Mouse (Mus musculus) C2C12 (cell line): ENCODE results near the gene Prm1.

Experiments used
- CTCF ChIP-seq: IDR thresholded peaks from one replicate; pipeline ENCODE4 v1.5.1; 2011; ENCODE audit not compliant: control insufficient read depth, insufficient read depth, insufficient read length
- MAX ChIP-seq: IDR thresholded peaks from one replicate; pipeline ENCODE4 v1.6.1; 2011; ENCODE audit warnings: mild to moderate bottlenecking, control low read depth
- USF1 ChIP-seq: IDR thresholded peaks from one replicate; pipeline ENCODE4 v1.6.1; 2011; ENCODE audit warnings: low read depth, mild to moderate bottlenecking, control low read depth, moderate library complexity

- TF ChIP-seq CTCF = no peak
- no peak for TF ChIP-seq MAX
- no peak for TF ChIP-seq USF1
Observed at GRCm38 (mm10) chr16:10813726-10814125, 8.1 kb upstream of the Prm1 start.
